Mouse (Mus musculus) CH12.LX (cell line): Measurements from ENCODE around the gene Aph1a. TPM values are rescaled to one million over a fixed set of nuclear protein-coding genes. Genes with fewer than 3 reads are reported as not detected.

Source experiments
- DNase-seq: peaks from one replicate; pipeline ENCODE4 v3.0.0-alpha.2; 2013; ENCODE audit errors: extremely low read depth
- H3K27ac ChIP-seq: 2 replicates; pipeline ENCODE4 v1.5.1; 2012; ENCODE audit warnings: low read depth, mild to moderate bottlenecking, control low read depth, moderate library complexity; ENCODE audit not compliant: insufficient read depth
- H3K27me3 ChIP-seq: replicated peaks from 2 replicates; pipeline ENCODE3; 2012; ENCODE audit warnings: inconsistent platforms
- H3K36me3 ChIP-seq, 2 experiments: replicated peaks in 1 of 2; 2 replicates each; pipeline versions ENCODE3 to v1.6.1; 2012; ENCODE audit warnings: inconsistent platforms in 1 of 2, low read length in 1 of 2, mild to moderate bottlenecking in 1 of 2, mixed read lengths in 1 of 2, moderate library complexity in 1 of 2; ENCODE audit not compliant: control insufficient read depth in 1 of 2, insufficient read depth in 1 of 2
- H3K4me1 ChIP-seq, 2 experiments: 2 replicates each; pipeline ENCODE4 v1.6.1; 2012; ENCODE audit warnings: inconsistent platforms in 1 of 2, moderate library complexity in 1 of 2; ENCODE audit not compliant: insufficient read depth in 2 of 2, control insufficient read depth in 1 of 2
- H3K4me2 ChIP-seq: 2 replicates; pipeline ENCODE4 v1.6.1; 2012; ENCODE audit warnings: low read depth, mild to moderate bottlenecking, control low read depth; ENCODE audit not compliant: poor library complexity, insufficient read depth, severe bottlenecking
- H3K4me3 ChIP-seq, 3 experiments: fragments of 150-350 bp in 1 of 3; sonication (generic) in 1 of 3; replicated peaks in 1 of 3; 2 replicates each; pipeline versions ENCODE3 to v1.5.1; 2011 to 2012; ENCODE audit warnings: low read depth in 2 of 3, low read length in 2 of 3, mild to moderate bottlenecking in 2 of 3, moderate library complexity in 2 of 3, control low read depth in 1 of 3, improper control_type of control experiment in 1 of 3, inconsistent platforms in 1 of 3, mixed read lengths in 1 of 3; ENCODE audit not compliant: poor library complexity in 1 of 3
- H3K79me2 ChIP-seq: replicated peaks from 2 replicates; pipeline ENCODE4 v1.6.1; 2012; ENCODE audit warnings: mild to moderate bottlenecking, moderate library complexity; ENCODE audit not compliant: control insufficient read depth, poor library complexity, insufficient read depth, severe bottlenecking; ENCODE audit errors: extremely low read depth
- H3K9ac ChIP-seq: 2 replicates; pipeline ENCODE4 v1.6.1; 2012; ENCODE audit warnings: low read depth, mild to moderate bottlenecking, control low read depth, moderate library complexity; ENCODE audit not compliant: insufficient read depth
- H3K9me3 ChIP-seq: replicated peaks from 2 replicates; pipeline ENCODE3; 2012; ENCODE audit warnings: low read length, inconsistent platforms, mixed read lengths
- BHLHE40 ChIP-seq: IDR thresholded peaks from 2 replicates; pipeline ENCODE4 v1.6.1; 2011; ENCODE audit warnings: mild to moderate bottlenecking, low read depth, low read length, improper control_type of control experiment
- CHD1 ChIP-seq: IDR thresholded peaks from 2 replicates; pipeline ENCODE4 v1.6.1; 2012; ENCODE audit warnings: low read depth, low read length, improper control_type of control experiment, inconsistent platforms
- CHD2 ChIP-seq: IDR thresholded peaks from 2 replicates; pipeline ENCODE4 v1.6.1; 2011; ENCODE audit warnings: low read length, improper control_type of control experiment
- E2F4 ChIP-seq: IDR thresholded peaks from 2 replicates; pipeline ENCODE4 v1.6.1; 2011; ENCODE audit warnings: low read depth, low read length, improper control_type of control experiment; ENCODE audit not compliant: insufficient replicate concordance
- EP300 ChIP-seq: IDR thresholded peaks from 2 replicates; pipeline ENCODE4 v1.6.1; 2011; ENCODE audit warnings: low read length, improper control_type of control experiment
- GABPA ChIP-seq: IDR thresholded peaks from 2 replicates; pipeline ENCODE4 v1.6.1; 2012; ENCODE audit warnings: low read depth, low read length, improper control_type of control experiment, inconsistent platforms; ENCODE audit not compliant: insufficient replicate concordance
- JUND ChIP-seq: conservative IDR thresholded peaks from 2 replicates; pipeline ENCODE4 v1.6.1; 2011; ENCODE audit warnings: low read depth, low read length, improper control_type of control experiment
- MAFK ChIP-seq: IDR thresholded peaks from 2 replicates; pipeline ENCODE4 v1.6.1; 2011; ENCODE audit warnings: low read length, improper control_type of control experiment; ENCODE audit not compliant: insufficient replicate concordance
- MXI1 ChIP-seq: IDR thresholded peaks from 2 replicates; pipeline ENCODE4 v1.6.1; 2011; ENCODE audit warnings: mild to moderate bottlenecking, low read depth, low read length, improper control_type of control experiment
- MYC ChIP-seq: IDR thresholded peaks from 2 replicates; pipeline ENCODE4 v1.6.1; 2011; ENCODE audit warnings: low read depth, mild to moderate bottlenecking, improper control_type of control experiment, low read length
- NELFE ChIP-seq: IDR thresholded peaks from 2 replicates; pipeline ENCODE4 v1.6.1; 2011; ENCODE audit warnings: low read depth, low read length, improper control_type of control experiment
- PAX5 ChIP-seq: IDR thresholded peaks from 2 replicates; pipeline ENCODE4 v1.6.1; 2012; ENCODE audit warnings: low read length, inconsistent platforms, mixed read lengths
- POLR2AphosphoS2 ChIP-seq: IDR thresholded peaks from 2 replicates; pipeline ENCODE4 v1.6.1; 2011; ENCODE audit warnings: low read depth, low read length, improper control_type of control experiment
- RAD21 ChIP-seq: IDR thresholded peaks from 2 replicates; pipeline ENCODE4 v1.6.1; 2011; ENCODE audit warnings: low read depth, mild to moderate bottlenecking, low read length, improper control_type of control experiment, moderate library complexity
- SIN3A ChIP-seq: IDR thresholded peaks from 2 replicates; pipeline ENCODE4 v1.6.1; 2012; ENCODE audit warnings: low read length, improper control_type of control experiment, inconsistent platforms
- TBP ChIP-seq: conservative IDR thresholded peaks from 2 replicates; pipeline ENCODE4 v1.6.1; 2011; ENCODE audit warnings: low read depth, low read length, improper control_type of control experiment
- TCF12 ChIP-seq: IDR thresholded peaks from 2 replicates; pipeline ENCODE4 v1.6.1; 2014; ENCODE audit warnings: low read depth, mild to moderate bottlenecking, inconsistent platforms, low read length, improper control_type of control experiment
- ZC3H11A ChIP-seq: IDR thresholded peaks from 2 replicates; pipeline ENCODE4 v1.6.1; 2012; ENCODE audit warnings: low read depth, mild to moderate bottlenecking, inconsistent platforms, low read length, improper control_type of control experiment
- ZKSCAN1 ChIP-seq: IDR thresholded peaks from 2 replicates; pipeline ENCODE4 v1.6.1; 2012; ENCODE audit warnings: low read depth, inconsistent platforms, low read length, improper control_type of control experiment, borderline replicate concordance
- ZNF384 ChIP-seq: IDR thresholded peaks from 2 replicates; pipeline ENCODE4 v1.6.1; 2012; ENCODE audit warnings: low read depth, low read length, improper control_type of control experiment, inconsistent platforms
- dilution Hi-C: fragments of 300-500 bp; cut with MboI; formaldehyde crosslinking; loops from 2 replicates; pipeline ENCODE4 v1.14.3; 2020; ENCODE audit warnings: low sequenced_read_pairs; ENCODE audit not compliant: extremely low pct_unique_long_range_greater_than_20kb, extremely low pct_ligation_motif_present
- in situ Hi-C: fragments of 300-500 bp; cut with MboI; formaldehyde crosslinking; loops from 3 replicates; pipeline ENCODE4 v1.14.3; 2019; ENCODE audit warnings: low sequenced_read_pairs, low pct_ligation_motif_present, low pct_unique_long_range_greater_than_20kb, mixed read lengths
- polyA plus RNA-seq: library from polyadenylated mRNA; unstranded; fragments of >175 nt; gene quantifications from 2 replicates; pipeline ENCODE4 v1.2.1, GENCODE M21; 2012; ENCODE audit warnings: low read depth; ENCODE audit not compliant: insufficient read length
- total RNA-seq, 2 experiments: library from RNA; depleted of rRNA; stranded (reverse); fragments of 300-350 nt in 1 of 2; fragments of >200 nt in 1 of 2; gene quantifications; 2 replicates each; pipeline ENCODE4 v1.2.3; 2012 to 2014

Gene Aph1a
- total and polyA plus RNA-seq, 3 experiments: 46.6 to 69.4 (median 59.9) TPM

- peaks cover 33 to 77% of the 10 kb centered on the region in 2 experiments for H3K36me3 ChIP-seq
- dilution Hi-C loops (no loop called here), in situ Hi-C loops (no loop called here)
- H3K4me2 ChIP-seq: no peak overlapping the region
- H3K4me1 ChIP-seq: peaks cover 1 to 5% of the 10 kb centered on the region in 2 experiments; a peak in 3 of 4 replicates
- no peak for DNase-seq
- TF ChIP-seq RAD21 (no peak), SIN3A (no peak), ZNF384 (no peak), MYC (no peak), GABPA (no peak), MXI1 (no peak), PAX5 (no peak), E2F4 (no peak), JUND (no peak), EP300 (no peak), MAFK (no peak), ZKSCAN1 (no peak), POLR2AphosphoS2 (no peak), TBP (no peak), BHLHE40 (no peak), CHD1 (no peak), NELFE (no peak), CHD2 (no peak), TCF12 (no peak)
- peaks cover 8% of the 10 kb centered on the region for H3K9me3 ChIP-seq
- H3K9ac ChIP-seq: no peak overlapping the region
- H3K4me3 ChIP-seq: no peak overlapping the region
- H3K79me2 ChIP-seq: no peaks in the 10 kb centered on the region
- H3K27me3 ChIP-seq: no peaks in the 10 kb centered on the region
- H3K27ac ChIP-seq: no peak overlapping the region
Measured at GRCm38 (mm10) chr3:95882816-95883425, 10.8 kb upstream of the Aph1a start.

- dilution Hi-C loops: no loop called here
- TF ChIP-seq NELFE: no peak
- no peak for TF ChIP-seq ZC3H11A
- TF ChIP-seq, all 38 proteins: peak for 0
- Histone ChIP-seq H3K4me2 (no peak overlapping the region), H3K27ac (no peak overlapping the region), H3K27me3 (no peaks in the 10 kb centered on the region), H3K9me3 (peaks cover 8% of the 10 kb centered on the region), H3K36me3 (peaks cover 37 to 81% of the 10 kb centered on the region in 2 experiments), H3K79me2 (no peaks in the 10 kb centered on the region), H3K4me1 (peaks cover 8 to 16% of the 10 kb centered on the region in 2 experiments; a peak in 3 of 4 replicates), H3K4me3 (no peak overlapping the region), H3K9ac (no peak overlapping the region)
- in situ Hi-C loops: no loop called here
- DNase-seq: no peak
Measured at GRCm38 (mm10) chr3:95884400-95884799, 9.4 kb upstream of the Aph1a start.
